Mouse (Mus musculus) cortical plate, adult 2 months (tissue): ENCODE measurements around the gene Magel2.

Experiments used
- CTCF ChIP-seq: fragments of 200-500 bp; IDR thresholded peaks from 2 replicates; pipeline ENCODE4 v1.5.1; 2011; ENCODE audit warnings: mild to moderate bottlenecking, control low read depth, low read length; ENCODE audit not compliant: insufficient read depth; ENCODE audit errors: extremely low read depth
- POLR2A ChIP-seq: fragments of 200-500 bp; IDR thresholded peaks from 2 replicates; pipeline ENCODE4 v1.6.1; 2011; ENCODE audit warnings: mild to moderate bottlenecking, low read length, control low read depth; ENCODE audit not compliant: insufficient read depth; ENCODE audit errors: extremely low read depth

GRCm38 (mm10) chr7:62418346-62418745 is 41.5 kb downstream of the Magel2 start:
- TF ChIP-seq CTCF: no peak
- TF ChIP-seq POLR2A: no peak
